Mouse (Mus musculus) neural tube, embryonic 14.5 days (tissue): Measurements from ENCODE around the gene Best1. TPM values are rescaled to one million over a fixed set of nuclear protein-coding genes. Genes with fewer than 3 reads are reported as not detected.
A peak's percentile ranks its signal among the peaks of the same experiment; 100 is the strongest.

Source experiments
- ATAC-seq: fragments of 200-750 bp; cut with Nextera tagmentation; 2 replicates; pipeline ENCODE4 v1.8.0; 2017; ENCODE audit warnings: low read depth, mild to moderate bottlenecking, moderate TSS enrichment, moderate library complexity
- H3K27ac ChIP-seq: fragments of 300-500 bp; sonication (generic); 2 replicates; pipeline ENCODE4 v1.5.1; 2014; ENCODE audit warnings: low read depth, mild to moderate bottlenecking, control low read depth, low read length, moderate library complexity, mixed read lengths
- H3K27me3 ChIP-seq: fragments of 300-500 bp; sonication (generic); 2 replicates; pipeline ENCODE4 v1.6.1; 2014; ENCODE audit warnings: low read length; ENCODE audit not compliant: control insufficient read depth, insufficient read depth
- H3K36me3 ChIP-seq: fragments of 300-500 bp; sonication (generic); 2 replicates; pipeline ENCODE4 v1.6.1; 2014; ENCODE audit warnings: low read length, mixed read lengths; ENCODE audit not compliant: control insufficient read depth, insufficient read depth
- H3K4me1 ChIP-seq: fragments of 300-500 bp; sonication (generic); 2 replicates; pipeline ENCODE4 v1.6.1; 2014; ENCODE audit warnings: low read length; ENCODE audit not compliant: control insufficient read depth, insufficient read depth
- H3K4me2 ChIP-seq: fragments of 300-500 bp; sonication (generic); 2 replicates; pipeline ENCODE4 v1.6.1; 2014; ENCODE audit warnings: mild to moderate bottlenecking, low read depth, low read length, control low read depth
- H3K4me3 ChIP-seq: fragments of 300-500 bp; sonication (generic); 2 replicates; pipeline ENCODE4 v1.5.1; 2014; ENCODE audit warnings: low read depth, low read length, control low read depth, mixed read lengths
- H3K9ac ChIP-seq: fragments of 300-500 bp; sonication (generic); replicated peaks from 2 replicates; pipeline ENCODE4 v1.6.1; 2014; ENCODE audit warnings: low read depth, mild to moderate bottlenecking, control low read depth, low read length, mixed read lengths
- H3K9me3 ChIP-seq: fragments of 300-500 bp; sonication (generic); 2 replicates; pipeline ENCODE4 v1.6.1; 2016; ENCODE audit warnings: low read length; ENCODE audit not compliant: control insufficient read depth
- WGBS: fragments of 180-500 bp; shearing (Covaris S2); extraction: QIAGEN DNeasy Blood & Tissue Kit; methylation state at CpG from one replicate; pipeline ENCODE4 v1.1.7; 2014; 5-methylcytosine and 5-hydroxymethylcytosine counted together
- polyA plus RNA-seq: library from polyadenylated mRNA; unstranded; fragments of >200 nt; fragmentation: Nextera tagmentation; extraction: Ambion mirVana; gene quantifications from 2 replicates; pipeline ENCODE4 v1.2.1, GENCODE M21; 2014

The Best1 gene
- polyA plus RNA-seq, result 1.5 and 2.3 TPM in 2 replicates

- Histone ChIP-seq H3K4me2 (no peak within 1 kb of the TSS), H3K9ac (no peak within 1 kb of the TSS), H3K4me1 (no peaks in the 10 kb centered on the region), H3K36me3 (no peaks in the 10 kb centered on the region), H3K4me3 (no peak within 1 kb of the TSS), H3K27ac (no peak within 1 kb of the TSS), H3K27me3 (no peaks in the 10 kb centered on the region), H3K9me3 (no peaks in the 10 kb centered on the region)
- WGBS, result 79% methylated on average over 7 of the region's 7 CpGs
- ATAC-seq, result no peak
These were observed at the start of gene Best1, which contains the start of gene Rab3il1 for GRCm38 (mm10) chr19:10001206-10001969. Gene Best1 (minus strand): TSS chr19:10001633. Gene Rab3il1 (plus strand): TSS chr19:10001669.

- WGBS, result 91% methylated on average over 2 of the region's 2 CpGs
- no peak for ATAC-seq
These were observed 49.0 kb upstream of the Best1 start for GRCm38 (mm10) chr19:10050438-10050837.

GRCm38 (mm10) chr19:10049533-10049932, 48.1 kb upstream of the Best1 start:
- Histone ChIP-seq H3K4me1 (no peaks in the 10 kb centered on the region), H3K27me3 (no peaks in the 10 kb centered on the region), H3K27ac (no peak overlapping the region), H3K4me3 (no peak overlapping the region), H3K9me3 (no peaks in the 10 kb centered on the region), H3K9ac (no peak overlapping the region), H3K36me3 (no peaks in the 10 kb centered on the region), H3K4me2 (no peak overlapping the region)
- ATAC-seq, result no peak

More at GRCm38 (mm10) chr19:10050438-10050837, 49.0 kb upstream of the Best1 start:
- Histone ChIP-seq H3K4me1 (no peaks in the 10 kb centered on the region), H3K27me3 (no peaks in the 10 kb centered on the region), H3K4me2 (no peak overlapping the region), H3K4me3 (no peak overlapping the region), H3K27ac (no peak overlapping the region), H3K9ac (no peak overlapping the region), H3K36me3 (no peaks in the 10 kb centered on the region), H3K9me3 (no peaks in the 10 kb centered on the region)

GRCm38 (mm10) chr19:10046983-10047382, 45.5 kb upstream of the Best1 start:
- 68% methylated on average over 3 of the region's 3 CpGs for WGBS
- ATAC-seq, result no peak

GRCm38 (mm10) chr19:10046346-10046745, 44.9 kb upstream of the Best1 start:
- no peak for ATAC-seq
- no peak overlapping the region for H3K4me2 ChIP-seq
- H3K9ac ChIP-seq, result no peak overlapping the region
- no peaks in the 10 kb centered on the region for H3K36me3 ChIP-seq
- no peak overlapping the region for H3K4me3 ChIP-seq
- no peaks in the 10 kb centered on the region; the same call in 1 of the 2 replicates for H3K27me3 ChIP-seq
- H3K4me1 ChIP-seq, result no peaks in the 10 kb centered on the region
- no peak overlapping the region for H3K27ac ChIP-seq
- WGBS, result 73% methylated on average over 4 of the region's 4 CpGs
- no peaks in the 10 kb centered on the region for H3K9me3 ChIP-seq

More at GRCm38 (mm10) chr19:10046983-10047382, 45.5 kb upstream of the Best1 start:
- no peak overlapping the region for H3K4me3 ChIP-seq
- no peaks in the 10 kb centered on the region for H3K4me1 ChIP-seq
- no peak overlapping the region for H3K4me2 ChIP-seq
- H3K36me3 ChIP-seq, result no peaks in the 10 kb centered on the region
- H3K27me3 ChIP-seq, result no peaks in the 10 kb centered on the region; the same call in 1 of the 2 replicates
- no peak overlapping the region for H3K9ac ChIP-seq
- no peaks in the 10 kb centered on the region for H3K9me3 ChIP-seq
- no peak overlapping the region for H3K27ac ChIP-seq

- Histone ChIP-seq H3K9ac (no peak overlapping the region), H3K4me3 (no peak overlapping the region), H3K9me3 (no peaks in the 10 kb centered on the region), H3K27ac (no peak overlapping the region), H3K36me3 (no peaks in the 10 kb centered on the region), H3K4me2 (no peak overlapping the region), H3K4me1 (no peaks in the 10 kb centered on the region), H3K27me3 (no peaks in the 10 kb centered on the region; the same call in 1 of the 2 replicates)
- WGBS, result 84% methylated on average over 2 of the region's 2 CpGs
- ATAC-seq, result no peak
These were observed 44.3 kb upstream of the Best1 start for GRCm38 (mm10) chr19:10045707-10046106.

GRCm38 (mm10) chr19:10043643-10044042, 42.2 kb upstream of the Best1 start:
- Histone ChIP-seq H3K4me2 (no peak overlapping the region), H3K27ac (no peak overlapping the region), H3K4me3 (no peak overlapping the region), H3K9me3 (no peaks in the 10 kb centered on the region), H3K4me1 (no peaks in the 10 kb centered on the region), H3K36me3 (no peaks in the 10 kb centered on the region), H3K9ac (no peak overlapping the region), H3K27me3 (no peaks in the 10 kb centered on the region; the same call in 1 of the 2 replicates)
- ATAC-seq, result no peak

GRCm38 (mm10) chr19:10042816-10043215, 41.4 kb upstream of the Best1 start:
- Histone ChIP-seq H3K27ac (no peak overlapping the region), H3K9ac (no peak overlapping the region), H3K4me2 (peak overlapping the region; percentile 92), H3K27me3 (no peaks in the 10 kb centered on the region; the same call in 1 of the 2 replicates), H3K9me3 (no peaks in the 10 kb centered on the region), H3K36me3 (no peaks in the 10 kb centered on the region), H3K4me1 (no peaks in the 10 kb centered on the region), H3K4me3 (peak overlapping the region; percentile 61; the same call in 1 of the 2 replicates)
- 88% methylated on average over 4 of the region's 4 CpGs for WGBS
- ATAC-seq, result no peak

- Histone ChIP-seq H3K36me3 (no peaks in the 10 kb centered on the region), H3K4me3 (peak overlapping the region; percentile 61), H3K9me3 (no peaks in the 10 kb centered on the region), H3K27ac (no peak overlapping the region), H3K4me2 (peak overlapping the region; percentile 92), H3K27me3 (no peaks in the 10 kb centered on the region; the same call in 1 of the 2 replicates), H3K4me1 (no peaks in the 10 kb centered on the region), H3K9ac (peak overlapping the region; percentile 63)
- peak; percentile 15 for ATAC-seq
- WGBS, result 57% methylated on average over 6 of the region's 6 CpGs
These were observed 40.8 kb upstream of the Best1 start for GRCm38 (mm10) chr19:10042232-10042631.
